Mouse (Mus musculus): ENCODE results near the gene Crip1. TPM values are rescaled to one million over a fixed set of nuclear protein-coding genes. Genes with fewer than 3 reads are reported as not detected.

Gene Crip1
- total RNA-seq, 2 experiments from 2014 or later = 14.4 to 15.0 TPM

GRCm38 (mm10) chr12:113106386-113106785 is 39.7 kb upstream of the Crip1 start:
- intact Hi-C loops (cut with DNase I) = no loop called here
- peak overlapping the region; percentile 13; the same call in 1 of the 2 replicates for H3K27ac ChIP-seq

DNA sequence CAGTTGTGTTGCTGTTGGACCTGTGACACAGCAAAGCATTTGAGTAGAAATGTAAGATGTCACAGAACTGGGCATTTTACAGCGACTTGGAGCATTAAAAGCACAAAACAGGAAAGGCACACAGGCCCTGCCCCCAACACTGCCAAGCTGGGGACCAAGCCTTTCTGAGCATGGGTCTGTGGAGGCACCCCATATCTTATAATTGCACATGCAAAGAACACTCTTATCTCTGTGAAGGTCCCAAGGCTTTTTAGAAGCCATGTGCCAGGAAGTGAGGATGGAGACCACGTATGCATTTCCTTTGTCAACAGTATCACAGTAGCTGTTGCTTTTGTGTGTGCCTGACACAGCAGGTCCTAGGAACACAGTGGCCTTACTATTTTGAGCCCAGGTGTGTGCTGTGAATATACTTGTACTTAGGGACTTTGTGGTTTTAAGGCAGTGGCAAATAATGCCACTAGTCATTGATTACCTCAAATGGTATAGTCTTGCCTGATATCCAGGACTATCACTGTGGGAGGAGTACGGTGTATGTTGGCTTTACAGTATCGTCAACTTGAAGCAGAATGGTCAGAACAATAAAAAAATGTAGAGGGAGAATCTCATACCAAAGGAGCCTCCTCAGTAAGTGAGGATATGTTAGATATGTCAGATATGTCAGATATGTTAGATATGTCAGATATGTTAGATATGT is 38.5 kb upstream of the Crip1 start:
- Histone ChIP-seq H3K27ac (no peak overlapping the region), H3K4me3 (no peak overlapping the region)
- TF ChIP-seq CTCF (IDR thresholded peaks at IDR 0.05) = no peak
- DNase-seq (ENCODE audit: extremely low spot score in 1 of 2, low spot score in 2 of 2) = no peak
- intact Hi-C loops (cut with DNase I) = no loop called here

More at GRCm38 (mm10) chr12:113106386-113106785, 39.7 kb upstream of the Crip1 start:
- DNase-seq (ENCODE audit: extremely low spot score in 1 of 2, low spot score in 2 of 2) = no peak
- no peak for TF ChIP-seq CTCF (IDR thresholded peaks at IDR 0.05)
- H3K4me3 ChIP-seq = no peak overlapping the region

DNA sequence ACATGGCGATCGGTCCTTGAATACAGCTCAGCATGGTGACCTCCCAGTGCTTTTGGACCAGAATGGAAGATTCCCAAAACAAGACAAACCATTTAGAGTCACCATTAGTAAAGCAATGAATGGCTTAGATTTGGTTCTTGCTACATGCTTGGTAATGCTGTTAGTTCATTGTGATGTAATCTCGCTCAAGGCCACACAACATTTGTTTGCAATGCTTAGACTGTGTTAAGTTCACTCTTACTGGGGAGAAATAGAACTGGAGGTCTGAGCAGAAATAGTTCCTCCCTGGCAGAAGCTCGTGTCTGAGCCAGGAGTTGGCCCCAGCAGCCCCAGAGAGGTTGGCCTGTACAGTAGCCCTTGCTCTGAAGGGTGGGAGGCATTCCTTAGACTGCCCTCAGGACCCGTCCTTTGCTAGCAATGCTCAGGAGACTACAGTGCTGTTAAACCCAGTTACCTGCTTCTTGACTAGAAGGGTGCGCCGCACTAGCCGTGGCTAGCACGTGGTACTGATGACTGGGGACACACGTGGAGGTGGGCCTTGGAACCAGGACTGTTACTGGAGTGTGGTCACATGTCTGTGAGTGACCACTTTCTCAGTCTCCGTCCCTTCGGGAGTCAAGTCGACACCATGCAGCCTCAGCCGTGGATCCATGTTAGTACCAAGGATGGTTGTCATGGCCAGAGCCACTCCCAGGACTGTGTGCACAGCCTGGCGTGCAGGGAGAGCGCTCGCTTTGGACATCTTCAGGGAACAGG is 37.4 kb upstream of the Crip1 start:
- no peak overlapping the region for H3K4me3 ChIP-seq
- no peak for DNase-seq (ENCODE audit: extremely low spot score in 1 of 2, low spot score in 2 of 2)
- TF ChIP-seq CTCF (IDR thresholded peaks at IDR 0.05) = no peak
- no peak overlapping the region for H3K27ac ChIP-seq
- intact Hi-C loops (cut with DNase I) = no loop called here

DNA sequence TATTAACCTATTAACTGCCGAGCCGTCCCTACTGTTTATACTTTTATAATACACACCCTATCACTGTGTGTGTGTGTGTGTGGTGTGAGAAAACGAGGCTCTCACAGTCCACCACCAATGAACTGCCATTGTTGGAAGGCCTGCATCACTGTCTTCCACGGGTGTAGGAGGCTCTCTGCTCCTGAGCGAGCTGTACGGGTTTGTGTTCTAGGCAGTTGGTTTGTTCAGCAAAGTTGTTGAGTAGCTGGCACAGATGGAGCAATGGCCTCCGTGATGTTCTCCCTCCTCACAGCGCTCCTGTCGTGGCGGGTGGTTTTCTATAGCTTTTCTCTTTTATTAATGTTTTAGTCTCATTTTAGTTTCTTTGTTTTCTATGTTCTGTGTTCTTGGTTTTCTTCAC is 36.3 kb upstream of the Crip1 start:
- H3K27ac ChIP-seq = no peak overlapping the region; the same call in 1 of the 2 replicates
- no peak for DNase-seq (ENCODE audit: extremely low spot score in 1 of 2, low spot score in 2 of 2)
- no peak overlapping the region for H3K4me3 ChIP-seq
- TF ChIP-seq CTCF (IDR thresholded peaks at IDR 0.05) = no peak
- intact Hi-C loops (cut with DNase I) = no loop called here

- Histone ChIP-seq H3K27ac (no peak overlapping the region), H3K4me3 (no peak overlapping the region)
- intact Hi-C loops (cut with DNase I) = no loop called here
- no peak for TF ChIP-seq CTCF (IDR thresholded peaks at IDR 0.05)
- DNase-seq (ENCODE audit: extremely low spot score in 1 of 2, low spot score in 2 of 2) = no peak
Observed at GRCm38 (mm10) chr12:113114141-113114540, 32.0 kb upstream of the Crip1 start.

DNA sequence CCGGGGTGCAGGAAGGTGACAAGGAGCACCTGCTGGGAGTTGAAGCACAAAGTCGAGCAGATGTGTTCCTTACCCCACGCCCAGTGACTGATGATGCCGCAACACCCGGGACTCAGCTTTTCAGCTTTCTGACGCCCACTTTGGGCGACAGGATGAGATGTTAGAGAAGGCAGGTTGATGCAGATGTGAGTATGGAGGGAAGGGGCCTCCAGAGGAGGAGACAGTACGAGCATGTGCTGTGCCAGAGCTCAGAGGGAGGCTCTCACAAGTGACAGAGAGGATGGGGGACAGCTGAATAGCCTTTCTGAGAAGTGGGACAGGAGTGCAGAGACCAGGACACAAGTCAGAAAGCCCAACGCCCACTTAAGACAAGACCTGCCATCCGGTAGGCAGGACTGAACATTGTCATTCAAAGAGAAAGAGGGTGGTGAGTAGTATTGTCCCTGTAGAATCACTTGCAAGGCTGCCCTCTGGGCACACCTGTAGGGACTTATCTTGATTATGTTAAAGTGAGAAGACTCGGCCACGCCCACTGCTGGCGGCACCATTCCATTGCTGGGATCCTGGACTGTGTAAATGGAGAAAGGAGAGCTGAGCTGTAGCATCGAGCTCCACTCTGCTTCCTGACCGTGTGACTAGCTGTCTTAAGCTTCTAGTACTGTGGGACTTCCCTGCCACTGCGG is 31.1 kb upstream of the Crip1 start:
- Histone ChIP-seq H3K4me3 (no peak overlapping the region), H3K27ac (no peak overlapping the region)
- intact Hi-C loops (cut with DNase I) = no loop called here
- no peak for TF ChIP-seq CTCF (IDR thresholded peaks at IDR 0.05)
- no peak for DNase-seq (ENCODE audit: extremely low spot score in 1 of 2, low spot score in 2 of 2)

- intact Hi-C loops (cut with DNase I) = no loop called here
- TF ChIP-seq CTCF (IDR thresholded peaks at IDR 0.05) = peak; percentile 99
- no peak overlapping the region for H3K4me3 ChIP-seq
- peak; percentile 82 to 85 for DNase-seq (ENCODE audit: extremely low spot score in 1 of 2, low spot score in 2 of 2)
- no peak overlapping the region for H3K27ac ChIP-seq
Observed at GRCm38 (mm10) chr12:113119516-113120410, 26.4 kb upstream of the Crip1 start.

GRCm38 (mm10) chr12:113124726-113125125 is 21.4 kb upstream of the Crip1 start:
- intact Hi-C loops (cut with DNase I) = no loop called here
- Histone ChIP-seq H3K27ac (no peak overlapping the region), H3K4me3 (no peak overlapping the region)
- DNase-seq (ENCODE audit: extremely low spot score in 1 of 2, low spot score in 2 of 2) = no peak
- TF ChIP-seq CTCF (IDR thresholded peaks at IDR 0.05) = no peak

GRCm38 (mm10) chr12:113130732-113131131 is 15.4 kb upstream of the Crip1 start:
- TF ChIP-seq CTCF (IDR thresholded peaks at IDR 0.05) = no peak
- Histone ChIP-seq H3K27ac (no peak overlapping the region), H3K4me3 (no peak overlapping the region)
- DNase-seq (ENCODE audit: extremely low spot score in 1 of 2, low spot score in 2 of 2) = no peak
- intact Hi-C loops (cut with DNase I) = no loop called here

DNA sequence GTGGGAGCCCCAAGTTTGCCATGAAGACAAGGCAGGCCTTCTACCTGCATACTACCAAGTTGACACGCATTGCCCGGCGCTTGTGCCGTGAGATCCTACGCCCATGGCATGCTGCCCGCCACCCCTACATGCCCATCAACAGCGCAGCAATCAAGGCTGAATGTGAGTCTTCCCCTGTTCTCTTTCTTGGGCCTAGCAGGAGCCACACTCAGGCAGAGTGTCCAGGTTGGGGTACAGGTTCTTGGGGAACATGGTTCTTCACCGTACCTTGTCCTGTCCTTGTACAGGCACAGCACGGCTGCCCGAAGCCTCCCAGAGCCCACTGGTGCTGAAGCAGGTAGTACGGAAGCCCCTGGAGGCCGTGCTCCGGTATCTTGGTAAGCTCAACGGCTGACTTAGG is 14.5 kb upstream of the Crip1 start:
- no peak for DNase-seq (ENCODE audit: extremely low spot score in 1 of 2, low spot score in 2 of 2)
- intact Hi-C loops (cut with DNase I) = no loop called here
- no peak for TF ChIP-seq CTCF (IDR thresholded peaks at IDR 0.05)
- Histone ChIP-seq H3K4me3 (no peak overlapping the region), H3K27ac (no peak overlapping the region)

GRCm38 (mm10) chr12:113132567-113132966 is 13.5 kb upstream of the Crip1 start:
- Histone ChIP-seq H3K4me3 (no peak overlapping the region), H3K27ac (peak overlapping the region; percentile 38; the same call in 1 of the 2 replicates)
- intact Hi-C loops (cut with DNase I) = no loop called here
- no peak for DNase-seq (ENCODE audit: extremely low spot score in 1 of 2, low spot score in 2 of 2)
- no peak for TF ChIP-seq CTCF (IDR thresholded peaks at IDR 0.05)
